Mouse (Mus musculus) cerebellum, adult 2 months (tissue): Measurements from ENCODE around the gene Rbm4.

ENCODE experiments used
- CTCF ChIP-seq: fragments of 200-500 bp; IDR thresholded peaks from 2 replicates; pipeline ENCODE4 v1.5.1; 2011; ENCODE audit warnings: low read depth, mild to moderate bottlenecking, control low read depth, low read length, moderate library complexity, borderline replicate concordance; ENCODE audit not compliant: insufficient read depth
- POLR2A ChIP-seq: fragments of 200-500 bp; IDR thresholded peaks from 2 replicates; pipeline ENCODE4 v1.6.1; 2011; ENCODE audit warnings: low read length, control low read depth, borderline replicate concordance; ENCODE audit not compliant: insufficient read depth

DNA sequence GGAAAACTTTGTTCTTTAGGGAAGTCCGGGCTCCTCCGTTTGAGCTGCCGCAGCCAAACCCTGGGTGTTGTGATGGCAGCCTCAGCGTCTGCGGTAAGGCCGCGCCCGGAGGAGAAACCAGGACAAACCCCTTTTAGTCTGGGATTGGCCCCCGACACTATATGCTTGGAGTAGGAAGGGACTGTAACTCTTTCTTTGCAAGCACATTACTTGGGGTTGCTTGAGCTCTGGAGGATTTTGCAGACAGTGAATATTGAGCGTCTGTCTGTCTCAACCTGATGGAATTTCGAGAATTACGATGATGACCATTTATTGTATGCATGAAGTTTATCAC is 18.2 kb upstream of the Rbm4 start:
- TF ChIP-seq CTCF (no peak), POLR2A (no peak)
